Mouse (Mus musculus) liver, embryonic 16.5 days (tissue): ENCODE data around the gene Unc5b. TPM values are rescaled to one million over a fixed set of nuclear protein-coding genes. Genes with fewer than 3 reads are reported as not detected.

ENCODE experiments used
- ATAC-seq: fragments of 200-750 bp; cut with Nextera tagmentation; 2 replicates; pipeline ENCODE4 v1.8.0; 2017; ENCODE audit warnings: low read depth, mild to moderate bottlenecking, moderate number of reproducible peaks, moderate library complexity
- H3K27ac ChIP-seq: fragments of 300-500 bp; sonication (generic); 2 replicates; pipeline ENCODE4 v1.5.1; 2014; ENCODE audit warnings: mild to moderate bottlenecking, low read length
- H3K27me3 ChIP-seq: fragments of 300-500 bp; sonication (generic); 2 replicates; pipeline ENCODE4 v1.6.1; 2014; ENCODE audit warnings: low read depth, low read length, mixed read lengths; ENCODE audit not compliant: control insufficient read depth, insufficient read depth
- H3K36me3 ChIP-seq: fragments of 300-500 bp; sonication (generic); 2 replicates; pipeline ENCODE4 v1.6.1; 2014; ENCODE audit warnings: mild to moderate bottlenecking; ENCODE audit not compliant: control insufficient read depth, insufficient read depth
- H3K4me1 ChIP-seq: fragments of 300-500 bp; sonication (generic); 2 replicates; pipeline ENCODE4 v1.6.1; 2014; ENCODE audit warnings: low read depth, low read length, mixed read lengths; ENCODE audit not compliant: control insufficient read depth
- H3K4me2 ChIP-seq: fragments of 300-500 bp; sonication (generic); 2 replicates; pipeline ENCODE4 v1.6.1; 2014; ENCODE audit warnings: low read depth, low read length, mixed read lengths
- H3K4me3 ChIP-seq: fragments of 300-500 bp; sonication (generic); 2 replicates; pipeline ENCODE4 v1.5.1; 2014; ENCODE audit warnings: low read depth, mild to moderate bottlenecking, low read length
- H3K9ac ChIP-seq: fragments of 300-500 bp; sonication (generic); 2 replicates; pipeline ENCODE4 v1.6.1; 2014; ENCODE audit warnings: low read depth, low read length
- H3K9me3 ChIP-seq: fragments of 300-500 bp; sonication (generic); replicated peaks from 2 replicates; pipeline ENCODE4 v1.6.1; 2016; ENCODE audit warnings: low read length; ENCODE audit not compliant: control insufficient read depth
- WGBS: fragments of 180-500 bp; shearing (Covaris S2); extraction: QIAGEN DNeasy Blood & Tissue Kit; methylation state at CpG from one replicate; pipeline ENCODE4 v1.1.7; 2014; ENCODE audit not compliant: insufficient replicate concordance; 5-methylcytosine and 5-hydroxymethylcytosine counted together
- polyA plus RNA-seq: library from polyadenylated mRNA; unstranded; fragments of >200 nt; fragmentation: Nextera tagmentation; extraction: Ambion mirVana; gene quantifications from 2 replicates; pipeline ENCODE4 v1.2.1, GENCODE M21; 2015

The Unc5b gene
- polyA plus RNA-seq, 1 experiment from 2014 or later = 0.27 TPM

- Histone ChIP-seq H3K4me1 (peaks cover 10% of the 10 kb centered on the region), H3K36me3 (no peaks in the 10 kb centered on the region), H3K4me3 (no peak overlapping the region), H3K9me3 (no peaks in the 10 kb centered on the region), H3K27me3 (no peaks in the 10 kb centered on the region), H3K4me2 (no peak overlapping the region), H3K9ac (no peak overlapping the region), H3K27ac (no peak overlapping the region)
- 7% methylated on average over 7 of the region's 7 CpGs for WGBS
- no peak for ATAC-seq
Measured at GRCm38 (mm10) chr10:60756992-60757391, 74.4 kb downstream of the Unc5b start.

GRCm38 (mm10) chr10:60756146-60756545 lies 75.2 kb downstream of the Unc5b start:
- Histone ChIP-seq H3K27me3 (no peaks in the 10 kb centered on the region), H3K36me3 (no peaks in the 10 kb centered on the region), H3K9ac (no peak overlapping the region), H3K4me2 (no peak overlapping the region), H3K27ac (no peak overlapping the region), H3K4me3 (no peak overlapping the region), H3K9me3 (no peaks in the 10 kb centered on the region), H3K4me1 (peaks cover 10% of the 10 kb centered on the region)
- ATAC-seq = no peak

- H3K27ac ChIP-seq = no peak overlapping the region
- H3K4me1 ChIP-seq = peaks cover 10% of the 10 kb centered on the region
- no peaks in the 10 kb centered on the region for H3K9me3 ChIP-seq
- H3K9ac ChIP-seq = no peak overlapping the region
- H3K4me3 ChIP-seq = no peak overlapping the region
- H3K36me3 ChIP-seq = no peaks in the 10 kb centered on the region
- no peaks in the 10 kb centered on the region for H3K27me3 ChIP-seq
- no peak for ATAC-seq
- 66% methylated on average over 8 of the region's 8 CpGs for WGBS
- H3K4me2 ChIP-seq = no peak overlapping the region
Measured at GRCm38 (mm10) chr10:60753941-60754340, 77.4 kb downstream of the Unc5b start.

- H3K4me2 ChIP-seq = peak overlapping the region; percentile 77
- 75% methylated on average over 9 of the region's 9 CpGs for WGBS
- peaks cover 10% of the 10 kb centered on the region for H3K4me1 ChIP-seq
- H3K4me3 ChIP-seq = no peak overlapping the region
- H3K27ac ChIP-seq = no peak overlapping the region
- no peak for ATAC-seq
- H3K27me3 ChIP-seq = no peaks in the 10 kb centered on the region
- H3K9me3 ChIP-seq = no peaks in the 10 kb centered on the region
- no peaks in the 10 kb centered on the region for H3K36me3 ChIP-seq
- peak overlapping the region; percentile 56; the same call in 1 of the 2 replicates for H3K9ac ChIP-seq
Measured at GRCm38 (mm10) chr10:60753261-60753660, 78.1 kb downstream of the Unc5b start.

DNA sequence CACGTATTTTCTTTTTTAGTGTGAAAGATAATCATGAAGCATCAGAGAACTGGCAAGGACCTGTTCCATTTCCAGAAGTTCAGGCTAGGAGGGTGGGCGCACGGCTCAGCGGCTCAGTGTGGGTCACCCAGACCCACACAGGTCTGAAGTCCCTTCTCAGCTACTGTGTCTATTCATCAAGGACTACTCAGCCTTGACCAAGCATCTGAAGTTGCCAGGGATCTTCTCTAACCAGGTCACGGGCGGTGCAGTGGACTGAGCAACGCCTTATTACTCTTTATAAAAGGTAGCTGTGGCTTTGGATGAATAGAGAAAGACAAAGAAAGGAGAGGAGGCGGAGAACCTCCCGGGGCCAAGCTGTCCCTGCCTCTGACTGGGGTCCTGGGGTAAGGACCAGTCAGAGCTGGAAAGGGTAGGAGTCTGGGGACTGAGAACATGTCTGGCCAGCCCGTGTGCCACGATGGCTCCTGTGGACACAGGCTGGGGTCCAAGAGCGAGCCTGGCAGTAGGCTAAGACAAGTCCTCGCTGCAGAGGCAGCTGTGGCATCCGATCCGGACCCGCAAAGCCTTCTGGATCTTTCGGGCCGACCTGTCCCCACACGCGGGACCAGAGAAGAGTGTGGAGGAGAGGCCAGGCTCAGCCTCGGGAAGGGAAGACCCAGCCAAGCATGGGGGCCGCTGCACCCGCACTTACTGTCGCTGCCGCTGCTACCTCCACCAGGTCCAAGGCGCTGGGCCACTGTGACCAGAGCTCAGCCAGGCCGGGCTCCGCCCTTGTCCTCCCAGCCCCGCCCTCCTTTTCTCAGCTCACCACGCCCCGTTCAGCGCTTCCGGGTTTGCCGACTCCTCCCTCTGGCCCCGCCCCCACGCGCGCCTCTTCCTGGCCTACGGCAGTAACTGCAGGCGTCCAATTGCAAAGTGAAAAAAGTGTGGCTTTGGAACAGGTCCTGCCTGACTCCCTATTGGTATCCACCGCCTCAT lies 79.1 kb downstream of the Unc5b start, which contains the start of gene Slc29a3:
Gene Slc29a3, minus strand, starts transcription at position 755 of the 981 bp plus-strand sequence.
- Histone ChIP-seq H3K27me3 (no peaks in the 10 kb centered on the region), H3K4me3 (peak within 1 kb of the TSS; percentile 71), H3K36me3 (no peaks in the 10 kb centered on the region), H3K4me2 (peak within 1 kb of the TSS; percentile 77), H3K9ac (peak within 1 kb of the TSS; percentile 72), H3K4me1 (peaks cover 10% of the 10 kb centered on the region), H3K9me3 (no peaks in the 10 kb centered on the region), H3K27ac (no peak within 1 kb of the TSS; the same call in 1 of the 2 replicates)
- 8% methylated on average over 41 of the region's 41 CpGs for WGBS
- peak; percentile 93 for ATAC-seq

- Histone ChIP-seq H3K4me2 (no peak overlapping the region), H3K27ac (no peak overlapping the region), H3K9ac (no peak overlapping the region), H3K4me3 (no peak overlapping the region), H3K4me1 (peaks cover 6% of the 10 kb centered on the region), H3K36me3 (no peaks in the 10 kb centered on the region), H3K9me3 (no peaks in the 10 kb centered on the region), H3K27me3 (no peaks in the 10 kb centered on the region)
- no peak for ATAC-seq
- 70% methylated on average over 6 of the region's 6 CpGs for WGBS
Measured at GRCm38 (mm10) chr10:60747667-60748212, 83.6 kb downstream of the Unc5b start.

GRCm38 (mm10) chr10:60746512-60746911 lies 84.9 kb downstream of the Unc5b start:
- ATAC-seq = no peak
- WGBS = 68% methylated on average over 2 of the region's 2 CpGs
- Histone ChIP-seq H3K9ac (no peak overlapping the region), H3K4me1 (no peaks in the 10 kb centered on the region; the same call in 1 of the 2 replicates), H3K4me2 (no peak overlapping the region), H3K9me3 (no peaks in the 10 kb centered on the region), H3K27ac (no peak overlapping the region), H3K4me3 (no peak overlapping the region), H3K36me3 (no peaks in the 10 kb centered on the region), H3K27me3 (no peaks in the 10 kb centered on the region)

DNA sequence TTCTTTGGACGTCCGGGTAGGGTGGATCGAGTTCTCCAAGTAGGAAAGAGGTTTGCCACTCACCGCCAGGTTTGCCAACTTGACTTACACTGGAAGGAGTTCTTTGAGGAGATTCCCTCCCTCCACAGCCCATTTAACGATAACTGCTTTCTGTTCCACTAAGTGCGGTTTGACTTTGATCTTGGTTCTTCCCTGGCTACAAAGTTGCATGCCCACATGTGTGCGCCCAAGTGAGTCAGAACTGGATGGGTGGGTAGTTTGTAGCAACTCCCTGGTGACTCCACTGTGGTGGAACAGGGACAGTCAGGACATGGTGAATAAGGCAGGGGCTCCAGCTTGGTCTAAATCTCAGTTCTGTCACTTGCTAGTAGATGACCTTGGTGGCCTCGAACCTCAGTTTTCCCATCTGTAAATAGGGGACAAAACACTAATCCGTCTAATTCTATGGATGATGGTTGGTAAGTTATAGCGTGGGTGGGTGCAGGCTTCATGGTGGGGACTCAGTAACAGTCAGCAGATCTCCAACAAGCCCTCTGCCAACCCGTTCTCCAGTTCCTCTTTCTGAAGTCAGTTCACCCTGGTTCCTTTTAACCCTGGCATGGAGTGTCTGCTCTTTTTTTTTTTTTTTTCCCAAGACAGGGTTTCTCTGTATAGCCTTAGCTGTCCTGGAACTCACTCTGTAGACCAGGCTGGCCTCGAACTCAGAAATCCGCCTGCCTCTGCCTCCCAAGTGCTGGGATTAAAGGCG lies 86.7 kb downstream of the Unc5b start:
- Histone ChIP-seq H3K4me3 (no peak overlapping the region), H3K9ac (no peak overlapping the region), H3K27ac (no peak overlapping the region), H3K4me2 (no peak overlapping the region), H3K27me3 (no peaks in the 10 kb centered on the region), H3K9me3 (no peaks in the 10 kb centered on the region), H3K36me3 (no peaks in the 10 kb centered on the region), H3K4me1 (no peaks in the 10 kb centered on the region; the same call in none of the 2 replicates)
- ATAC-seq = no peak
- WGBS = 66% methylated on average over 14 of the region's 14 CpGs
